Mouse (Mus musculus): ENCODE measurements around the gene Tapt1.

DNA sequence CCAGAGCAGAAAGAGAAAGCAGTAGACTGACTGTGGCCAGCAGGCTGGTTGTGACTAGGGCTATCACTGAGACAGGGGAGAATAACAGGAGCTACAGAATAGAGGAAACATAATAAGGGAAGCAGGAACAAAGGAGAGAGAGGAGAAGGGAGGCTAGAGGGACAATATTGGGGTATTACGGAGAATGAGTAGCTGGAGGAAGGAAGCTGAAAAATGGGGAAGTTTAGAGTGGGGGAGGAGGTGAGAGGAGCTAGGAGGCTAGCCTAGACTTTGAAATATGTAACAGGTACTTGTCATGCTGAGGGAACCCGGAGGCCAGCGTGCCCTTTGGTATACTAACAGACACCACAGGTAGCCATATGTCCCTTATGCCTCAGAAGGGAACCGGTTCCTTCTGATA, 98.9 kb downstream of the Tapt1 start:
- TF ChIP-seq CTCF (IDR thresholded peaks at IDR 0.05; ENCODE audit: low read depth, low read length), result no peak
- no peak for TF ChIP-seq TAL1 (conservative IDR thresholded peaks at IDR 0.05; ENCODE audit: low read depth, low read length)

Measured in G1E (cell line).